Mouse (Mus musculus) induced T-regulatory cell, adult 2 months (primary cell): ENCODE measurements around the gene Usp53.
"Not testable (repeated sequence)": the region's sequence is repeated elsewhere in the genome, so short reads cannot be mapped to it uniquely, and the experiment has no call there.

Experiments
- DNase-seq: peaks from one replicate; pipeline ENCODE4 v3.0.0-alpha.2; 2012; ENCODE audit warnings: low read depth

The Usp53 gene

DNA sequence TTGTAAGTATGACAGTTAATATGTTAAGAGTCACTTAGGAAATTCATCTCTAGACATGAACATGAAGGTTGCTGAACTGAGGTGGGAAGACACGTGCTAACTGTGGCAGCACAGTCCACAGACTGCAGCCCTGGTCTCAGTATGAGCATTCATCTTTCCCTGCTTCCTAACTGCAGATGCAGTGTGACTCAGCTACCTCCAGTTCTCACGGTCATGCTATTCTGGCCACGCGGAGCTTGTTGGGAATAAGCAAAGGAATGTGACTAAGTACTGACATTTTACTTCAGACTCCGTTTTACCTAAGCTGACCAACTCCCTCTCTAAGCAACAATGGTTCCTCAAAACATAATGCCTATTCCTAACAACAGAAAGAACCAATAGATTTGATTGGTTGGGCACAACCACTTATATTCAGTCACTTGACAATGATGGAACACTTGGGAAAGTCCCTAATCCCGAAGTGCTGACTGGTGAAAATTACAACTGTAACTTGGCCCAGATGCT lies 40.9 kb downstream of the Usp53 start:
- no peak for DNase-seq

DNA sequence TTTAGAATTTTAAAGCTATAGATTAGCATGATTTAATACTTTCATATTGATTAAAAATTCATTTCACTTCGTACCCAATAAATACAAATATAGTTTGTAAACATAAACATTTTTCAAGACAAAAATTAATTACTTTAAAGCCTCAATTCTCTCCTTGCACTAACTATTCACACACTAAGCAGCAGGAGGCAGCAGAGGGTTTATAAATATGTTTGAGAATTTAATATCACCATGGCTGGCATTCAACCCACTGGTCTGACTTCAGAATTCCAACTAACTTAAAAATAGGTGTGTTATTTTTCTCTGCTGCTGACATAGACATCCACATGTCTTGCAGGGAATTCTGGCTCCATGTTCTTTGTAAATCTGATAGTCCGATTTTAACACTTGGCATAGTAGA lies 45.1 kb downstream of the Usp53 start:
- peak; percentile 67 for DNase-seq

DNA sequence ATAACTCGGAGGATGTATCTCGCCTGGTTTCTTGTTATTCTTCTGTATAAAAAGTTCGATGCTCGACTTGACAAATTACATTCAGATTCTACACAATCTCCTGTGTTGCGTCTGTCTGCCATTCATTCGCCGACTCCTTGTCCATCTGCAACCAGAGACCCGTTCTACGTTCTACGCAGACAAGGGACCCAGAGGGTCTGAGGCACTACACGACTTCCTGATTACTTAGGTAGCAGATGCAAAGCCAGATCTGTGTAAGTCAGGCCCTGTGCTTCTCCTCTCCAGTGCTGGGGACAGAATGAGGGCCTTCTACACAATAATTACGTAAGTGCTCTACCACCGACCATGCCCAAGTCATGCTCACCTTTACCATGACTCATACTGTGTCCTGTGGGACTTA lies 47.1 kb downstream of the Usp53 start:
- not testable (repeated sequence) for DNase-seq

DNA sequence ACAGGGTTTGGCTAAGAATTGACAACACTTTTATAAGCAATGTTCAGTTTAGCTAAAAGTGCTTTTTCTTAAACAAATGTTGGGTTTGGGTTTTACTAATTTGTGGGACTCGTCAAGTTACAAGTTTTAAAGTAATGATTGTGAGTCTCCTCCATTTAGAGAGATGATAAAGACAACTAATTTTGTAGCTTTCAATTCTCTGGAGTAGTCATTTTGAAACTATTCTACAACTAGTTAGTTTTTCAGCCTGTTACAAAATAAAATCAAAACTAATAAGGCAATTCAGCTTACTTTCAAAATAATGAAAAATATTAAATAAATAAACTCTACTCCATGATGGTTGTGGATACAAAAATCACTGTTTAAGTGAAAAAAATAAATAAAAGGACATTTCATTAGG lies 51.8 kb downstream of the Usp53 start:
- no peak for DNase-seq

DNA sequence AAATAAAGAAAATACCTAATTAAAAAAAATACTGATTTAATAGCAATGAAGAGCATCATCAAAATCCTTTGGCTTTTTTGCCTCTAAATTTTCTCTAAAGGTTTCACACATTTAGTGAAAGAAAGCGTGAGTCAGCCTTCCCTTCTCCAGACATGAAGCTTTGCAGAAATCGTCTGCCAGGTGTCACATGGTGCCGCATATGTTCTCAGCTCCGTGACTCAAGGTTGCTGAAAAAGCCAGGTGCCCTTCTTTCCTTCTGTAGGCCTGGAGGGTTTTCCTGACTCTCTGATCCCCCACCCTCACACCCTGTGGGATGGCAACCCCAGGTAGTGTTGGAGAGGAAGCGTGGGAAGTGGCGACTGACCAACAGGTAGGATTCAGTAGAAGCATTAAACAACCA lies 54.6 kb downstream of the Usp53 start:
- DNase-seq, result no peak

DNA sequence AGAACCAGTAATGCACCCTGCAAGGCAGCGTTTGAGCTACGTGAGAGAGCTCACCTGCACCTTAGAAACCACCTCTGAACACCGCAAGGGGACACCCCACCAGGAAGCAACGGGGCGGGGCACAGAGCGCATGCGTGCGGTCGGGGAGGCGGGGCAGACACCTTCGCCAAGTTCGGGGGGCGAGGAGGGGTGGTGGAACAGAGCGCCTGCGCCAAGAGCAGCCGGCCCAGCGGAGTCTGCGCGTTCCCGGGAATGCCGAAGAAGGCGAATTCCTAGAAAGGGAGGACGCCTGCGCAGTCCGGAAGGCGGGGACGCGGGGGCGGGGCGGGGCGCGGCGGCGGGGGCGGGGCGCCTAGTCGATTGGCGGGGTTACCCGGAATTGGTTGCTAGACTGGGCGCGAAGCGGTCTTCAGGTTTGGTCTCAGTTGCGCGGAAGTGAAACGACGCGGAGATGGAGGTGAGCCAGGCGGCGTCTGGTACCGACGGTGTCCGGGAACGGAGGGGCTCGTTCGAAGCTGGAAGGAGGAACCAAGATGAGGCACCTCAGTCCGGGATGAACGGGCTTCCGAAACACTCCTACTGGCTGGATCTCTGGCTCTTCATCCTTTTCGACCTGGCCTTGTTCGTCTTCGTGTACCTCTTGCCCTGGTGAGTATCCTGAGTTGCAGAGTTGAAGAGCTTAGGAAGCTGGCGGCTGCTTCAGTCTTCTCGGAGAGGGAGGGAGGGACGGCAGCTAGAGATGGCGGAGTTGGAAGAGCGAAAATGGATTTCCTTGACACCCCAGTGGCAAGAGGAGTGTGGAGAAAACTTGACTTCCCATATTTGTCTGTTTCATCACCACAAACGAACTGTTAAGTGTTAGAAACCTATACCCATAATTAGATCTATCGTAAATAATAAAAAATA lies 60.0 kb downstream of the Usp53 start, which contains the start of gene 1810037I17Rik:
TSS of gene 1810037I17Rik (plus strand) at position 195 of the 906 bp plus-strand sequence.
- DNase-seq, result peak; percentile 93

GRCm38 (mm10) chr3:122923147-122923546 lies 61.2 kb downstream of the Usp53 start:
- no peak for DNase-seq

- DNase-seq, result no peak
Observed at GRCm38 (mm10) chr3:122921676-122922527, 62.4 kb downstream of the Usp53 start.

GRCm38 (mm10) chr3:122920572-122921435 lies 63.5 kb downstream of the Usp53 start:
- DNase-seq, result no peak

GRCm38 (mm10) chr3:122919260-122919659 lies 65.0 kb downstream of the Usp53 start, which contains the start of gene Gm10959:
Gm10959 (minus strand) TSS chr3:122919360.
- DNase-seq, result no peak

- DNase-seq, result no peak
Observed at GRCm38 (mm10) chr3:122918672-122919071, 65.6 kb downstream of the Usp53 start.

- DNase-seq, result no peak
Observed at GRCm38 (mm10) chr3:122916191-122916680, 68.1 kb downstream of the Usp53 start.

DNA sequence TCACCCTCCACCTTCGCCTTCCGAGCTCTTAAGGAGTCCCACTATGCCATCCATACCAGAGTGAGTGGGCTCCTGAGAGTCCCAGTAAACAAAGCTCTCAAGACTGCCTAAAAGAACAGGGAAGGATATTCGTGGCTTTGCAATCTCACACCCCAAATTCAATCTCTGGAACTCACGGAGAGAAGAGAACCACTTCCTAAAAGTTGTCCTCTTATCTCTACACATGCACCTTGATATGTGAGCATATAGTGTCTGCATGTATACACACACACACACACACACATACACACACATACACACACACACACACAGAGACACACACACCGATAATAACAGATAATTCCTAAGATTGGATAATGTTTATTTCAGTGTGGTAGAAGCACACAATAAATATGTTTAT lies 68.8 kb downstream of the Usp53 start:
- DNase-seq, result no peak

DNA sequence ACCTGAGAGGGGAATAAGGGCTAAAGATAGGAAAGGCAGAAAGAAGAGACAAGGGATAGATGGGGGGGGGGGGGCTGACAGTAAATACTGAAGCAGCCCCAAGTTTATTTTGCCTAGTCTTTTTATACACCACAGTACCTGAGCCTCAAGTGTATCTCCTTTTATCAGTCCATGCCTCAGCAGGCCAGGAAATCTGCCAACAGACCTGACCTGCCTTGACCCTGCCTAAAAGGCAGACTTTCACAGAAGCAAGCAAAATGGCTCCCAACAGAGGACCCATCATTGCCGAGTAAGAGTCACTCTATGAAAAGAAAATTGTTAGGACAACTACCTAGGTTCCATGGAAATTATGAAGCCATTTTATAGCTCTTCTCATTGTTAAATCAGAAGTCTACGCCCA lies 76.5 kb downstream of the Usp53 start:
- DNase-seq, result no peak

- DNase-seq, result peak; percentile 62
Observed at GRCm38 (mm10) chr3:122903746-122904433, 80.4 kb downstream of the Usp53 start.

DNA sequence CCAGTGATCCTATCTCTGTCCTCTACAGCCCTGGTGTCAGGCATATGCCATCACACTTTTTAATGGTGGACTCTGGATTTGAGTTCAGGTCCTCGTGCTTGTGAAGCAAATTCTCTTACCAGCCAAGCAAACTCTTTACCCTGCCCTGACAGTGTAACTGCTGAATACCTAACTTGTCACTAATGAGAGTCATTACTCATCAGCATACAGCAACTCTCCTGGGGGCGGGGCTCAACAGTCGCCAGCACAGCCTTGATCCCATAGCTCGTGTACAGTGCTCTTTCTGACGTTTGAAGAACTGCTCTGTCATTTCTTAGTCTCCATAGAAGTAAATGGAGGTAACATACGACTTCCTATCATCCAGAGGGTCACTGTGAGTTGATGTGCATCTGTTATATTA lies 86.1 kb downstream of the Usp53 start:
- no peak for DNase-seq

DNA sequence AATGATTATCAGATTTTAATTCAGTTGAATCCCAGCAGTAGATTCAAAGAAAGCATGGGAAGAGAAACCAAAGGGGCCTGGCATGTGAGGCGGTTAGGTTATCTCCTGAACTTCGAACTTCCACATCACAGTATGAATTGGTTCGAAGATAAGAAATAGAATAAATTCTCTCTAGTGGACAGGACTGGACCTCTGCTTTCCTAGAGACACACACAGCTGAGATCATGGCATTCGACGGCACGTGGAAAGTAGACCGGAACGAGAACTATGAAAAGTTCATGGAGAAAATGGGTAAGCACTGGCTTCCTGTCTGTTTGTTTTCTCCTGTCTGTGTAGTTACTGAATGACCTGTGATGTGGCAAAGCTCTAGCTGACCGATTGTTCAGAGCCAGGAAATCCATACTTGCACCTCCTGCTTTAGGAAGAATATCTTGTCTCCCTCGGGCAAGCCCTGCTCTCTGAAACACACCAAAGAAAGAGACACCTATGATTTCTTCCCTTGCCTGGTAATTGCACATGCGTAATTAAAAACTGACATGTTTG lies 89.0 kb downstream of the Usp53 start:
- no peak for DNase-seq

DNA sequence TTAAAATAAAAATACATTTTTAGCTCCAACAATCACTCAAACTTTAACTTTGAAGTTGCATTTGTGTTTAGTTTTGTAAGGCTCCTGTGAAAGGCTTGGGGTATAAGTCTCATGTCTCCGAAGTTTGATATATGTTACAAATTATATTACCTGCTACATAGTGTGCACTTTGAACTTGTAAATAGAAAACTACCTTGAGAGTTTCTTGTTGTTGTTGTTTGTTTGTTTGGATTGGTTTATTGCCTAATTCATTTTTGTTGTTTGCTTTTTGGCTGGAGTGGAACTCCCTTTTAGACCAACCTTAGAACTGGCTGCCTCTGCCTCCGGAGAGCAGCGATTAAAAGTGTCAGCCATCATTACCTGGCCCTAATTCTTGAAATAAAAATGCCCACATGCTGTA lies 89.5 kb downstream of the Usp53 start, which contains the start of gene Fabp2:
TSS of gene Fabp2 (plus strand) at position 301 of the 400 bp plus-strand sequence.
- no peak for DNase-seq

- no peak for DNase-seq
Observed at GRCm38 (mm10) chr3:122888371-122888819, 95.9 kb downstream of the Usp53 start.
